Mouse (Mus musculus) gastrocnemius, adult 18-20 months (tissue): ENCODE data around the gene Pfkm. TPM values are rescaled to one million over a fixed set of nuclear protein-coding genes. Genes with fewer than 3 reads are reported as not detected.
A peak's percentile ranks its signal among the peaks of the same experiment; 100 is the strongest.

Experiments
- DNase-seq: peaks from one replicate; pipeline ENCODE4 v3.0.0; 2021; ENCODE audit warnings: low spot score
- total RNA-seq, 2 experiments: library from RNA; stranded (reverse); gene quantifications; 2 replicates each; pipeline ENCODE4 v1.2.3; 2021

The Pfkm gene
- total RNA-seq, 2 experiments from 2014 or later, result 2,870 to 2,899 TPM

GRCm38 (mm10) chr15:98170365-98170764 is 78.0 kb downstream of the Pfkm start:
- DNase-seq, result no peak

DNA sequence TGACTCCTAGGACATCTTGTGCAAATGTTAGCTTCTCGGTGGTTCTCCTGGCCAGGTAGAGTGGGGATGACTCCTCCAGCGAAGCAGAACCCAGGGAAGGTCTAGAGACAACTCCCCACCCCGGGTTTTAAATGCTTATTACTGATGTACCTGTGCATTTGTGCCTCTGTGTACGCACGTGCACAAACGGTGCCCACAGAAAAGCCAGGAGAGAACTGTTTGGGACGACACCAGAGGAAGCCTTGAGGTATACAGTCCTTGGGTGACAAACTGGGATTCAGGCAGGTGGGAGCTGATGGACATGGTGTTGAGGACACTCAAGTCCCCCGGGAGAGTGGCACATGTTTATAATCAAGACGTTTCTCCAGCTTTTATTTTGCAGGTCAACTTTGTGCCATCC is 78.5 kb downstream of the Pfkm start:
- DNase-seq, result no peak

- no peak for DNase-seq
These were observed 79.7 kb downstream of the Pfkm start for GRCm38 (mm10) chr15:98172113-98172512.

DNA sequence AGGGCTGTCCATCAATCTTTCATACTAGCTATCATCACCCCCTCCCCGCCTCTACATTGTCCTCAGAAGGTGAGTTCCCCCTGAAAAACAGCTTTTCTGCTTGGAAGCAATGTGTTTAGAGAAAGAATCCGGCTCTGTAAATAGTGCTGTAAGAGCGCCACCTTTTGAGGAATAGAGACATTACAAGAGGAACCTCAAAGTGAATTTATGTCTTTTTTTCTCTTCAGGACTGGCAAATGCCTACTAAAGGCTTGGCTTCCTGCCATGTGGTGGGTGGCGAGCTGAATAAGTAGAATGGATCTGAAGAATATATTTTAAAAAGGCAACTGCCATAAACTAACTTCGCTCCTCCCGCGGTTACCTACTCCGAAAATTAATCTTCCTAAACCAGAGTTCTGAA is 81.4 kb downstream of the Pfkm start:
- peak; percentile 42 for DNase-seq

GRCm38 (mm10) chr15:98177320-98177719 is 84.9 kb downstream of the Pfkm start:
- no peak for DNase-seq

GRCm38 (mm10) chr15:98180567-98181131 is 88.3 kb downstream of the Pfkm start:
- no peak for DNase-seq

DNA sequence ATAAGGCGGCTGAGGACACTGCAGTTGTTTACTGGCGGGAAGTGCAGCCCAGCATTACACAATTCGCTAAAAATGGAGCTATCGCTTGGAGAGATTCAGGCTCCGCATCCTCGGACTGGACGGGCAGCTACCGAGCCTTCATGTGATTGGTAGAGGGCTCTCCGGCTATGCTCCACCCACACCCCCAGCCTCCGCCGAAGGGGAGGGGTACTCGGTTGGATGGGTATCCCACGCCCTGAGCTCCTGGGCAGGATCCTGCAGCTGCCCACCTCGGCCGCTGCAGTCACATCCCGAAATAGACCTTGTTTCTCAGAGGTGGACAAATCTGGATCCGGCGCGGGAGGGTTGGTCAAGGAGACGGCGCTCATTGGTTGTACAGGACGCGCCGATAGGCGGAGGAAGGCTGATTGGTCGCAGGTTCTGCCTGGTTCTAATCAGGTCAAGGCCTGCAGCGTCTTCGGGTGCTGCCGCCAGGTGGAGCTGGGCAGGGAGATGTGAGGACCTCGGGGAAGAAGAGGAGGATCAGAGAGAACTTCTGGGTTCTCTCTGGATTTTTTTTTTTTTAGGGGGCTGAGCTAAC is 88.8 kb downstream of the Pfkm start:
- DNase-seq, result peak; percentile 96

Other genes with a start within 250 kb of the Pfkm start
- gene Hdac7, start 248.1 kb upstream of the Pfkm start, total RNA-seq, result 10 to 100 TPM in 1 of 2 experiments, 1 to 10 TPM in 1; 6.2 to 10.3 TPM
- gene Vdr, start 182.0 kb upstream of the Pfkm start, total RNA-seq, result under 1 TPM; 0.09 TPM
- 1 to 10 TPM; 5.8 to 7.4 TPM for gene Tmem106c, start 128.4 kb upstream of the Pfkm start, total RNA-seq
- gene Col2a1, start 87.9 kb upstream of the Pfkm start, total RNA-seq, result under 1 TPM; 0.19 to 0.37 TPM
- 1 to 10 TPM; 6.1 to 6.3 TPM for gene Senp1, start 1.2 kb downstream of the Pfkm start, total RNA-seq
- gene Asb8, start 73.0 kb downstream of the Pfkm start, total RNA-seq, result 100 to 1,000 TPM; 113 to 114 TPM
- not detected for gene Ccdc184, start 74.6 kb downstream of the Pfkm start, total RNA-seq
- gene Olfr288, start 103.0 kb downstream of the Pfkm start, total RNA-seq, result not detected
- not detected for gene Gm44579, start 128.4 kb downstream of the Pfkm start, total RNA-seq
- not detected for gene Olfr287, start 128.5 kb downstream of the Pfkm start, total RNA-seq
- not detected for gene Olfr286, start 141.9 kb downstream of the Pfkm start, total RNA-seq
- gene H1fnt, start 164.7 kb downstream of the Pfkm start, total RNA-seq, result not detected
- gene Zfp641, start 203.6 kb downstream of the Pfkm start, total RNA-seq, result 10 to 100 TPM in 1 of 2 experiments, 1 to 10 TPM in 1; 9.5 to 14.4 TPM
- not detected for gene Olfr285, start 224.8 kb downstream of the Pfkm start, total RNA-seq
- gene Olfr284, start 248.4 kb downstream of the Pfkm start, total RNA-seq, result not detected